Mouse (Mus musculus) CH12.LX (cell line): Measurements from ENCODE around the gene Efna3.

Experiments
- BHLHE40 ChIP-seq: IDR thresholded peaks from 2 replicates; pipeline ENCODE4 v1.6.1; 2011; ENCODE audit warnings: mild to moderate bottlenecking, low read depth, low read length, improper control_type of control experiment
- CHD1 ChIP-seq: IDR thresholded peaks from 2 replicates; pipeline ENCODE4 v1.6.1; 2012; ENCODE audit warnings: low read depth, low read length, improper control_type of control experiment, inconsistent platforms
- CTCF ChIP-seq, 2 experiments: IDR thresholded peaks in 1 of 2; conservative IDR thresholded peaks in 1 of 2; 2 replicates each; pipeline ENCODE4 v1.5.1; 2011 to 2012; ENCODE audit warnings: low read depth in 2 of 2, low read length in 2 of 2, improper control_type of control experiment in 1 of 2, inconsistent platforms in 1 of 2, mild to moderate bottlenecking in 1 of 2, moderate library complexity in 1 of 2
- GABPA ChIP-seq: IDR thresholded peaks from 2 replicates; pipeline ENCODE4 v1.6.1; 2012; ENCODE audit warnings: low read depth, low read length, improper control_type of control experiment, inconsistent platforms; ENCODE audit not compliant: insufficient replicate concordance
- JUN ChIP-seq: IDR thresholded peaks from 2 replicates; pipeline ENCODE4 v1.6.1; 2011; ENCODE audit warnings: low read depth, mild to moderate bottlenecking, low read length, improper control_type of control experiment, moderate library complexity; ENCODE audit not compliant: insufficient read depth
- MAFK ChIP-seq: IDR thresholded peaks from 2 replicates; pipeline ENCODE4 v1.6.1; 2011; ENCODE audit warnings: low read length, improper control_type of control experiment; ENCODE audit not compliant: insufficient replicate concordance
- MEF2A ChIP-seq: IDR thresholded peaks from 2 replicates; pipeline ENCODE4 v1.6.1; 2014; ENCODE audit warnings: low read depth, mild to moderate bottlenecking, inconsistent platforms, low read length, improper control_type of control experiment, borderline replicate concordance
- NRF1 ChIP-seq: IDR thresholded peaks from 2 replicates; pipeline ENCODE4 v1.6.1; 2014; ENCODE audit warnings: low read depth, mild to moderate bottlenecking, inconsistent platforms, low read length, improper control_type of control experiment, moderate library complexity
- PAX5 ChIP-seq: IDR thresholded peaks from 2 replicates; pipeline ENCODE4 v1.6.1; 2012; ENCODE audit warnings: low read length, inconsistent platforms, mixed read lengths
- POLR2A ChIP-seq: IDR thresholded peaks from 2 replicates; pipeline ENCODE4 v1.6.1; 2011; ENCODE audit warnings: low read depth, mild to moderate bottlenecking, improper control_type of control experiment, low read length
- RAD21 ChIP-seq: IDR thresholded peaks from 2 replicates; pipeline ENCODE4 v1.6.1; 2011; ENCODE audit warnings: low read depth, mild to moderate bottlenecking, low read length, improper control_type of control experiment, moderate library complexity
- SIN3A ChIP-seq: IDR thresholded peaks from 2 replicates; pipeline ENCODE4 v1.6.1; 2012; ENCODE audit warnings: low read length, improper control_type of control experiment, inconsistent platforms
- SMC3 ChIP-seq: IDR thresholded peaks from 2 replicates; pipeline ENCODE4 v1.6.1; 2011; ENCODE audit warnings: low read depth, low read length, improper control_type of control experiment
- ZC3H11A ChIP-seq: IDR thresholded peaks from 2 replicates; pipeline ENCODE4 v1.6.1; 2012; ENCODE audit warnings: low read depth, mild to moderate bottlenecking, inconsistent platforms, low read length, improper control_type of control experiment

DNA sequence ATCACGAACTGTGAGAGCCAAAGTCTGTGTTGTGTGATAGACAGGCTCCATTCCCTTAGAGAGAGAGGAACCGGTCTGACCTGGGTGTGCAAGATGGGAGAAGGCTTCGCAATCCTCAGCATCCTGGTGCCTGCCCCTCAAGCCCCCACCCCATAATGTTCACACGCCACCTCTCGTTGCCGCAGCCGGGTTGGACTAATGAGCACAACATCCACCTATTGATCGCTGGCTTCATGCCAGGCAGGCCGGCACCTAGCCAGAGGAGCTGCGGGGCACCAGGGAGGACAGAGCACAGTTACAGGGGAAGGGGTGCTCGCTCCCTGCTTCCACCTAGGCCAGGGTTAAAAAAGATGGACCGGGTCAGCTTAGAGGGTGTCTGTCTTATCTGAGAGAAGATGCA lies 9.7 kb upstream of the Efna3 start:
- TF ChIP-seq SIN3A (no peak), SMC3 (no peak), GABPA (no peak), NRF1 (no peak), CTCF (conservative IDR thresholded peaks at IDR 0.05 in 1 of 2, IDR thresholded peaks at IDR 0.05 in 1 of 2; ENCODE audit: low read depth in 2 of 2, low read length in 2 of 2) (no peak), MEF2A (no peak), POLR2A (no peak), ZC3H11A (no peak), CHD1 (no peak), BHLHE40 (no peak), MAFK (no peak), RAD21 (no peak), JUN (no peak), PAX5 (no peak)
